Mouse (Mus musculus) ES-Bruce4 (cell line): ENCODE measurements around the gene Dgkh. TPM values are rescaled to one million over a fixed set of nuclear protein-coding genes. Genes with fewer than 3 reads are reported as not detected.
A peak's percentile ranks its signal among the peaks of the same experiment; 100 is the strongest.

Source experiments
- H3K27ac ChIP-seq: 2 replicates; pipeline ENCODE4 v1.5.1; 2012; ENCODE audit warnings: low read length, inconsistent platforms; ENCODE audit not compliant: insufficient read depth
- H3K27me3 ChIP-seq: 2 replicates; pipeline ENCODE4 v1.6.1; 2012; ENCODE audit warnings: mild to moderate bottlenecking, low read length, inconsistent platforms; ENCODE audit not compliant: control insufficient read depth, poor library complexity, insufficient read depth, severe bottlenecking
- H3K36me3 ChIP-seq: 2 replicates; pipeline ENCODE4 v1.6.1; 2012; ENCODE audit warnings: inconsistent platforms, mild to moderate bottlenecking, low read length, moderate library complexity; ENCODE audit not compliant: control insufficient read depth, poor library complexity, insufficient read depth, severe bottlenecking
- H3K4me1 ChIP-seq: one replicate; pipeline ENCODE4 v1.8.1; 2011; ENCODE audit warnings: low read length; ENCODE audit not compliant: control insufficient read depth, insufficient read depth
- H3K4me3 ChIP-seq: 2 replicates; pipeline ENCODE4 v1.5.1; 2011; ENCODE audit warnings: low read depth, mild to moderate bottlenecking, low read length
- H3K9ac ChIP-seq: 2 replicates; pipeline ENCODE4 v1.6.1; 2012; ENCODE audit warnings: low read depth, mild to moderate bottlenecking, inconsistent platforms; ENCODE audit not compliant: poor library complexity, severe bottlenecking
- H3K9me3 ChIP-seq: replicated peaks from 2 replicates; pipeline ENCODE4 v1.6.1; 2012; ENCODE audit warnings: mild to moderate bottlenecking, low read length, inconsistent platforms; ENCODE audit not compliant: control insufficient read depth, poor library complexity, insufficient read depth, severe bottlenecking
- CTCF ChIP-seq: IDR thresholded peaks from one replicate; pipeline ENCODE4 v1.8.1; 2011; ENCODE audit warnings: low read depth, low read length
- EP300 ChIP-seq: IDR thresholded peaks from 2 replicates; pipeline ENCODE4 v1.6.1; 2011; ENCODE audit warnings: low read depth, low read length; ENCODE audit not compliant: insufficient read depth
- POLR2A ChIP-seq: IDR thresholded peaks from one replicate; pipeline ENCODE4 v1.8.1; 2011; ENCODE audit warnings: low read length; ENCODE audit not compliant: insufficient read depth
- polyA plus RNA-seq: library from polyadenylated mRNA; stranded (reverse); fragments of >200 nt; gene quantifications from 2 replicates; pipeline ENCODE4 v1.2.4, GENCODE M21; 2011; ENCODE audit warnings: low read depth; ENCODE audit not compliant: missing spikeins, insufficient read depth, insufficient read length

Dgkh gene
- polyA plus RNA-seq, 1 experiment, result 11.7 TPM

DNA sequence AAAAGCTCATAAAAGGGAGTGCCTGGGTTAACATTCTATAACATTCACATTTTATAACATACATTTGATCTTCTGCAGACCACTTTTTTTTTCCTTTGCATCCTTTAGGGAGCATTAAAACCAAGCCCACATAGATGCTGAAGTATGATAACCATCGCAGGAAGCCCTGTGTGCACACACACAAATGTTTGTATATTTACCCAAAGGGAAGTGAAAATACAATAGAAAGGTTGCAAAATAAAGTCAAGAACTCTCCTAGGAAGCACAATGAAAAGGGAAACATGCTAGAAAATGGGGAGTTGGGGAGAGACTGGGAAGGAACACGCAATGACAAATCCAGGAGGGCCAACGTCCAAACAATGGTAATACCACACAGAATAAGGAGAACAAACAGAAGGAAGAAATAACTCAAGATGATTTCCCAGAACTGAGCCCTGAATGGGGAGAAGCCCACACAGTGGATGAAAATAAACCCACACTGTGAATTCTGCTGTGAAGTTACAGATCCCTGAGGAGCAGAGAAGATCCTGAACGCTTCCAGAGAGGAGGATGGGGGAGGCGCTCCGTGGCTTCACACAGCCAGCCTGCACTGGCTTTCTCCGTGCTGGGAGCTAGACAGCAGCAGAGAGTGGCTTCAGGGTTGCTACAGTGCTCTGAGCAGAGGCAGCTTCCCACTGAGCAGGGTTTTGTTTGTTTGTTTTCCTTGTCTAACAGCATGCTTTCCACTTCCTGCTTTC lies 54.6 kb downstream of the Dgkh start:
- Histone ChIP-seq H3K27me3 (no peaks in the 10 kb centered on the region), H3K9me3 (no peaks in the 10 kb centered on the region), H3K4me1 (no peaks in the 10 kb centered on the region), H3K4me3 (no peak overlapping the region), H3K27ac (no peak overlapping the region), H3K9ac (no peak overlapping the region), H3K36me3 (no peaks in the 10 kb centered on the region)
- TF ChIP-seq EP300 (no peak), CTCF (no peak), POLR2A (no peak)

DNA sequence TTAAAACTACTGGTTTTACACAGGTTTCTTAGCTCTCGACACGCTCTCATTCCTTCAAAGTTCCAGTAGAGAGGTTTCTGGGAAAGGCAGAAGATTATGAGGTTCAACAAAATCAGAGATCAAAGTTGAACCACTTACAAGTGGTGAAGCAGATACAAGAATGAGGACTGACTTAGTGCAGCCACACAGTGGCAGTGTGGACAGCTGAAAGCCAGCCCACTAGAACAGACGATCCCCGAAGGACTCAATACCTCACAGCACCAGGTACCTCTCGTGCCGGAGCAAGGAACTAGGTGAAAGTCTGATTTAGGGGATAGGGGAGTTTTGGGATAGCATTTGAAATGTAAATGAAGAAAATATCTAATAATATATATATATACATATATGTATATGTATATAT lies 56.1 kb downstream of the Dgkh start:
- no peak for TF ChIP-seq POLR2A
- no peak for TF ChIP-seq EP300
- no peak for TF ChIP-seq CTCF
- Histone ChIP-seq H3K9ac (no peak overlapping the region), H3K9me3 (no peaks in the 10 kb centered on the region), H3K4me3 (no peak overlapping the region), H3K36me3 (no peaks in the 10 kb centered on the region), H3K4me1 (no peaks in the 10 kb centered on the region), H3K27me3 (no peaks in the 10 kb centered on the region), H3K27ac (no peak overlapping the region)

DNA sequence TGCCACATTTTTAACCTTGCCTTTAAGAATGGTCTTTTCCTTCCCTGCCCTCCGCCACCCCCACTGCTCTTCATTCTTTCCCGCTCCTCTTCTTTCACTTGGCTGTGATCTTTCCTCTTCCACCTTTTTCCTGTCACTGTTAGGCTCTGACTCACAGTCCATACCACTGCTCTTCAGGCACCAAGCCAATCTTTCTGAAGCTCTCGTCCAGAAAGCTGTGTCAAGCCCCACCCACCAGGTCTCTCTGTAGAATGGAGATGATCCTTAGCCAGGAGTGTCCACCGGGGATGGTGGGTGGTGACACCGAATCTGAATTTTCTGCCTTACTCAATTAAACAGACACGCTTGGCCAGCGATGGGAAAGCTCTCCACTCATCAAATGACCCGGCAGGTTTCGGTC lies 58.0 kb downstream of the Dgkh start:
- Histone ChIP-seq H3K27ac (no peak overlapping the region), H3K27me3 (no peaks in the 10 kb centered on the region), H3K4me3 (no peak overlapping the region), H3K4me1 (no peaks in the 10 kb centered on the region), H3K36me3 (no peaks in the 10 kb centered on the region), H3K9ac (no peak overlapping the region), H3K9me3 (no peaks in the 10 kb centered on the region)
- TF ChIP-seq CTCF (no peak), POLR2A (no peak), EP300 (no peak)

DNA sequence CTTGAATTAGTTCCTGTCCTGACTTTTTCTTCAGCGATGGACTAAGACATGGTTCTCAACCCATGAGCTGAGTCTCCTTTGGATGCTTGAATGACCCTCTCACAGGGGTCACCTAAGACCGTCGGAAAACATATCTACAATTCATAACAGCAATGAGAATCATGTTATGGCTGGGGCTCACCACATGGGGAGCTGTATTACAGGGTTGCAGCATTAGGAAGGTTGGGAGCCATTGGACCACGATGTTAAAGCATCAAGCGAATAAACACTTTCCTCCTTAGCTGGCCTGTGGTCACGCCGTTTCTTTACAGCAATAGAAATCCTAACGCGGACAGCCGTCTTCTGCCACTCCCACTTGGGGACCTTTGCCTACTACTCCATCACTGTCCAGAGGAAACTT lies 62.6 kb downstream of the Dgkh start:
- Histone ChIP-seq H3K4me1 (no peaks in the 10 kb centered on the region), H3K9me3 (no peaks in the 10 kb centered on the region), H3K36me3 (no peaks in the 10 kb centered on the region), H3K27ac (no peak overlapping the region), H3K9ac (no peak overlapping the region), H3K27me3 (no peaks in the 10 kb centered on the region), H3K4me3 (no peak overlapping the region)
- no peak for TF ChIP-seq POLR2A
- peak; percentile 2 for TF ChIP-seq CTCF

DNA sequence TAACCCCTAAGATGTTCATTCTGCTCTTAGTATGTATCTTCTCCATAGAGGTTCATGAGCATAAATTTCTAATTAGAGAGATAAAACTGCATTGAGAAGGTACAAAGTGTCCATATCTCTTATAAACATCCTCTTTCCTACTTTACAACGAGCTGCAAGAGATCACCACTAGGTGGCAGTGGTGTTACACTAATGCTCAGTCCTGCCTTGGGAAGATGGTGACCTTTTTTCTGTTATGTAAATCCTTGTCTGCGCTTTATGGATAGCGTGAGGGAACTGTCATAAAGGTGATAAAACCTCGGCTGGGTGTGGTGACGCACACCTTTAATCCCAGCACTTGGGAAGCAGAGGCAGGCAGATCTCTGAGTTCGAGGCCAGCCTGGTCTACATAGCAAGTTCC lies 64.3 kb downstream of the Dgkh start:
- Histone ChIP-seq H3K4me1 (peaks cover 2% of the 10 kb centered on the region), H3K36me3 (no peaks in the 10 kb centered on the region), H3K4me3 (no peak overlapping the region), H3K27me3 (no peaks in the 10 kb centered on the region), H3K9me3 (no peaks in the 10 kb centered on the region), H3K27ac (no peak overlapping the region), H3K9ac (no peak overlapping the region)
- TF ChIP-seq CTCF (peak; percentile 49), EP300 (0 out of 2 replicates have a peak, but pooled peaks have one; percentile 3), POLR2A (no peak)

DNA sequence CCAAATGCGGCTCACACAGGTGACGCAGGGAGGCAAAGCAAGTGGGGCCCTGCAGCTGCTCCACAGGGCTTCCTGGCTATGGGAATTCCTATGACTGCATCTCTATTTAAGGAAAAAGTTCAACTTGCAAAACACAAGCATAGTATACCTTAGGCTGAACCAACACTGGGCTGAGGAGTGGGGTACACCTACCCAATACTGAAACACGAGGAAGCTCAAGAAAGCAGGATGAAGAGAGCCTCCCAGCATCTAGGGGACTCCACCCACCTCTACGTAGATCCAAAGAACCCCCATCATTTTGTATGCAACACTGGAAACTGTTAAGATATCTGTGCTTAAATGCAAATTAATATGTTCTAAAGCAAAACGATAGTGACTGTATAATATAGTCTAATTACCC lies 64.8 kb downstream of the Dgkh start:
- Histone ChIP-seq H3K4me3 (no peak overlapping the region), H3K27ac (no peak overlapping the region), H3K9ac (no peak overlapping the region), H3K27me3 (no peaks in the 10 kb centered on the region), H3K9me3 (no peaks in the 10 kb centered on the region), H3K4me1 (peaks cover 2% of the 10 kb centered on the region), H3K36me3 (no peaks in the 10 kb centered on the region)
- TF ChIP-seq CTCF (no peak), POLR2A (no peak), EP300 (no peak)
